Mouse (Mus musculus): Measurements from ENCODE around the gene Gm20838.
"Not testable (repeated sequence)": the region's sequence is repeated elsewhere in the genome, so short reads cannot be mapped to it uniquely, and the experiment has no call there.

Gene Gm20838

GRCm38 (mm10) chrY:33543064-33543463 lies at the start of gene Gm20838:
TSS of gene Gm20838 (minus strand) at chrY:33543164.
- DNase-seq (ENCODE audit: low spot score in 2 of 2): not testable (repeated sequence)

Measured in right cerebral cortex, adult 2 months (tissue).